Mouse (Mus musculus): Measurements from ENCODE around the gene Mvb12a.
A peak's percentile ranks its signal among the peaks of the same experiment; 100 is the strongest.
"Not testable (repeated sequence)": the region's sequence is repeated elsewhere in the genome, so short reads cannot be mapped to it uniquely, and the experiment has no call there.

Gene Mvb12a

GRCm38 (mm10) chr8:71542632-71543343 is at the start of gene Mvb12a:
Gene Mvb12a (plus strand): TSS chr8:71542922.
- DNase-seq = peak; percentile 100

GRCm38 (mm10) chr8:71495039-71495438 is 47.7 kb upstream of the Mvb12a start:
- peak; percentile 98 for DNase-seq

- no peak for DNase-seq
Observed at GRCm38 (mm10) chr8:71495811-71496210, 46.9 kb upstream of the Mvb12a start.

GRCm38 (mm10) chr8:71496481-71496880 is 46.2 kb upstream of the Mvb12a start:
- DNase-seq = peak; percentile 99

- DNase-seq = no peak
Observed at GRCm38 (mm10) chr8:71497077-71497645, 45.6 kb upstream of the Mvb12a start.

GRCm38 (mm10) chr8:71497881-71498501 is 44.7 kb upstream of the Mvb12a start:
- DNase-seq = peak; percentile 98

- DNase-seq = peak; percentile 94
Observed at GRCm38 (mm10) chr8:71498816-71499690, 43.7 kb upstream of the Mvb12a start.

GRCm38 (mm10) chr8:71504349-71504748 is 38.4 kb upstream of the Mvb12a start:
- DNase-seq = no peak

GRCm38 (mm10) chr8:71505326-71505725 is 37.4 kb upstream of the Mvb12a start:
- no peak for DNase-seq

- DNase-seq = peak; percentile 93
Observed at GRCm38 (mm10) chr8:71505979-71506378, 36.7 kb upstream of the Mvb12a start.

- peak; percentile 99 for DNase-seq
Observed at GRCm38 (mm10) chr8:71507589-71508104, 35.1 kb upstream of the Mvb12a start.

- peak; percentile 94 for DNase-seq
Observed at GRCm38 (mm10) chr8:71509316-71509715, 33.4 kb upstream of the Mvb12a start.

- peak; percentile 95 for DNase-seq
Observed at GRCm38 (mm10) chr8:71511644-71512043, 31.1 kb upstream of the Mvb12a start, which contains the start of gene Plvap. Gene Plvap (minus strand): TSS chr8:71511752.

- DNase-seq = no peak
Observed at GRCm38 (mm10) chr8:71513018-71513754, 29.5 kb upstream of the Mvb12a start.

- no peak for DNase-seq
Observed at GRCm38 (mm10) chr8:71515043-71515442, 27.7 kb upstream of the Mvb12a start.

- no peak for DNase-seq
Observed at GRCm38 (mm10) chr8:71516786-71517185, 25.9 kb upstream of the Mvb12a start.

GRCm38 (mm10) chr8:71519037-71519825 is 23.5 kb upstream of the Mvb12a start:
- DNase-seq = not testable (repeated sequence)

GRCm38 (mm10) chr8:71521634-71522033 is 21.1 kb upstream of the Mvb12a start:
- DNase-seq = peak; percentile 99

GRCm38 (mm10) chr8:71525226-71526050 is 17.3 kb upstream of the Mvb12a start, which contains the start of gene Ccdc194:
Gene Ccdc194 (minus strand): TSS chr8:71525711.
- DNase-seq = peak; percentile 91

GRCm38 (mm10) chr8:71526272-71526671 is 16.4 kb upstream of the Mvb12a start:
- peak; percentile 91 for DNase-seq
